Mouse (Mus musculus) intestine, postnatal 0 days (tissue): ENCODE measurements at regions not wholly inside any gene's neighbourhood (a gene's known extent, or its start where the extent isn't known, plus 50 kb on each side); places are given as distances from the start of the nearest gene placed in this dataset.

Source experiments
- ATAC-seq: fragments of 200-750 bp; cut with Nextera tagmentation; 2 replicates; pipeline ENCODE4 v1.8.0; 2017; ENCODE audit warnings: mild to moderate bottlenecking, moderate TSS enrichment, moderate library complexity
- H3K27ac ChIP-seq: fragments of 300-500 bp; sonication (generic); 2 replicates; pipeline ENCODE4 v1.5.1; 2014; ENCODE audit warnings: mild to moderate bottlenecking, low read depth, low read length, moderate library complexity
- H3K27me3 ChIP-seq: fragments of 300-500 bp; sonication (generic); replicated peaks from 2 replicates; pipeline ENCODE4 v1.6.1; 2014; ENCODE audit warnings: low read length, mixed read lengths; ENCODE audit not compliant: control insufficient read depth, insufficient read depth
- H3K36me3 ChIP-seq: fragments of 300-500 bp; sonication (generic); 2 replicates; pipeline ENCODE4 v1.6.1; 2014; ENCODE audit warnings: mild to moderate bottlenecking, moderate library complexity; ENCODE audit not compliant: control insufficient read depth, insufficient read depth
- H3K4me1 ChIP-seq: fragments of 300-500 bp; sonication (generic); replicated peaks from 2 replicates; pipeline ENCODE4 v1.6.1; 2014; ENCODE audit warnings: antibody characterized with exemption, low read length, mixed read lengths; ENCODE audit not compliant: control insufficient read depth, insufficient read depth
- H3K4me2 ChIP-seq: fragments of 300-500 bp; sonication (generic); replicated peaks from 2 replicates; pipeline ENCODE4 v1.6.1; 2014; ENCODE audit warnings: low read depth, mild to moderate bottlenecking, moderate library complexity
- H3K4me3 ChIP-seq: fragments of 300-500 bp; sonication (generic); 2 replicates; pipeline ENCODE4 v1.5.1; 2014; ENCODE audit warnings: low read depth, low read length
- H3K9ac ChIP-seq: fragments of 300-500 bp; sonication (generic); 2 replicates; pipeline ENCODE4 v1.6.1; 2014; ENCODE audit warnings: mild to moderate bottlenecking, low read depth, low read length
- H3K9me3 ChIP-seq: fragments of 300-500 bp; sonication (generic); 2 replicates; pipeline ENCODE4 v1.6.1; 2016; ENCODE audit warnings: mixed run types; ENCODE audit not compliant: control insufficient read depth
- CTCF ChIP-seq: sonication (generic); IDR thresholded peaks from 2 replicates; pipeline ENCODE4 v1.5.1; 2016; ENCODE audit warnings: low read depth, mild to moderate bottlenecking, control low read depth, antibody characterized with exemption, moderate library complexity
- WGBS: fragments of 180-500 bp; shearing (Covaris S2); extraction: QIAGEN DNeasy Blood & Tissue Kit; methylation state at CpG from one replicate; pipeline ENCODE4 v1.1.7; 2014; 5-methylcytosine and 5-hydroxymethylcytosine counted together

GRCm38 (mm10) chr5:103320341-103320740 lies 104.7 kb upstream of the Ptpn13 start:
- ATAC-seq: no peak
- Histone ChIP-seq H3K27ac (no peak overlapping the region), H3K4me1 (no peaks in the 10 kb centered on the region), H3K36me3 (no peaks in the 10 kb centered on the region), H3K4me3 (no peak overlapping the region), H3K9ac (no peak overlapping the region), H3K4me2 (no peak overlapping the region), H3K27me3 (no peaks in the 10 kb centered on the region), H3K9me3 (no peaks in the 10 kb centered on the region)
- no peak for TF ChIP-seq CTCF
- 75% methylated on average over 5 of the region's 5 CpGs for WGBS

GRCm38 (mm10) chr5:103309806-103310525 lies 98.8 kb upstream of the Mapk10 start:
- WGBS: 60% methylated on average over 9 of the region's 9 CpGs
- no peak overlapping the region for H3K9ac ChIP-seq
- H3K27me3 ChIP-seq: no peaks in the 10 kb centered on the region
- no peaks in the 10 kb centered on the region for H3K36me3 ChIP-seq
- no peak overlapping the region for H3K4me2 ChIP-seq
- H3K4me1 ChIP-seq: no peaks in the 10 kb centered on the region
- TF ChIP-seq CTCF: no peak
- no peak overlapping the region for H3K4me3 ChIP-seq
- H3K27ac ChIP-seq: no peak overlapping the region
- no peak for ATAC-seq
- H3K9me3 ChIP-seq: no peaks in the 10 kb centered on the region

GRCm38 (mm10) chr5:103305716-103306447 lies 94.7 kb upstream of the Mapk10 start:
- Histone ChIP-seq H3K9ac (no peak overlapping the region), H3K4me1 (no peaks in the 10 kb centered on the region), H3K27ac (no peak overlapping the region), H3K4me2 (no peak overlapping the region), H3K27me3 (no peaks in the 10 kb centered on the region), H3K4me3 (no peak overlapping the region), H3K9me3 (no peaks in the 10 kb centered on the region), H3K36me3 (no peaks in the 10 kb centered on the region)
- ATAC-seq: no peak
- WGBS: 72% methylated on average over 11 of the region's 11 CpGs
- TF ChIP-seq CTCF: no peak

- 92% methylated on average over 1 of the region's 1 CpGs for WGBS
- TF ChIP-seq CTCF: no peak
Observed at GRCm38 (mm10) chr5:103304975-103305374, 93.8 kb upstream of the Mapk10 start.

GRCm38 (mm10) chr5:103302744-103303143 lies 91.6 kb upstream of the Mapk10 start:
- no peaks in the 10 kb centered on the region for H3K4me1 ChIP-seq
- H3K4me2 ChIP-seq: no peak overlapping the region
- H3K9ac ChIP-seq: no peak overlapping the region
- no peak for ATAC-seq
- no peak overlapping the region for H3K27ac ChIP-seq
- no peak overlapping the region for H3K4me3 ChIP-seq
- 92% methylated on average over 10 of the region's 10 CpGs for WGBS
- H3K36me3 ChIP-seq: no peaks in the 10 kb centered on the region
- H3K9me3 ChIP-seq: no peaks in the 10 kb centered on the region
- no peaks in the 10 kb centered on the region for H3K27me3 ChIP-seq
- TF ChIP-seq CTCF: peak; percentile 12; the same call in 1 of the 2 replicates

More at GRCm38 (mm10) chr5:103304975-103305374, 93.8 kb upstream of the Mapk10 start:
- no peak overlapping the region for H3K4me2 ChIP-seq
- H3K27me3 ChIP-seq: no peaks in the 10 kb centered on the region
- no peak overlapping the region for H3K9ac ChIP-seq
- no peak overlapping the region for H3K27ac ChIP-seq
- H3K4me1 ChIP-seq: no peaks in the 10 kb centered on the region
- no peak for ATAC-seq
- H3K4me3 ChIP-seq: no peak overlapping the region
- no peaks in the 10 kb centered on the region for H3K36me3 ChIP-seq
- H3K9me3 ChIP-seq: no peaks in the 10 kb centered on the region

- ATAC-seq: no peak
- H3K4me1 ChIP-seq: no peaks in the 10 kb centered on the region
- no peak overlapping the region for H3K9ac ChIP-seq
- no peak overlapping the region for H3K4me2 ChIP-seq
- TF ChIP-seq CTCF: no peak
- no peaks in the 10 kb centered on the region for H3K9me3 ChIP-seq
- no peaks in the 10 kb centered on the region for H3K27me3 ChIP-seq
- H3K4me3 ChIP-seq: no peak overlapping the region
- WGBS: 27% methylated on average over 3 of the region's 3 CpGs
- H3K27ac ChIP-seq: no peak overlapping the region
- H3K36me3 ChIP-seq: no peaks in the 10 kb centered on the region
Observed at GRCm38 (mm10) chr5:103301303-103301702, 90.2 kb upstream of the Mapk10 start.
